Mouse (Mus musculus): ENCODE measurements around the gene Dhdh.

GRCm38 (mm10) chr7:45463987-45464778 is 24.4 kb downstream of the Dhdh start:
- no peak for TF ChIP-seq CTCF (conservative IDR thresholded peaks at IDR 0.05; ENCODE audit: low read length)
- TF ChIP-seq POU5F1 (IDR thresholded peaks at IDR 0.05; ENCODE audit: borderline replicate concordance, low read length) = no peak

Data from E14TG2a.4 (cell line).